Mouse (Mus musculus) lung, postnatal 25 days (tissue): ENCODE data around the gene Aurka.

Source experiments
- DNase-seq: peaks from one replicate; pipeline ENCODE4 v3.0.0; 2022; ENCODE audit warnings: low spot score

Aurka gene

GRCm38 (mm10) chr2:172381341-172381740 lies 11.0 kb upstream of the Aurka start:
- no peak for DNase-seq

GRCm38 (mm10) chr2:172380513-172380912 lies 10.2 kb upstream of the Aurka start:
- DNase-seq: no peak

DNA sequence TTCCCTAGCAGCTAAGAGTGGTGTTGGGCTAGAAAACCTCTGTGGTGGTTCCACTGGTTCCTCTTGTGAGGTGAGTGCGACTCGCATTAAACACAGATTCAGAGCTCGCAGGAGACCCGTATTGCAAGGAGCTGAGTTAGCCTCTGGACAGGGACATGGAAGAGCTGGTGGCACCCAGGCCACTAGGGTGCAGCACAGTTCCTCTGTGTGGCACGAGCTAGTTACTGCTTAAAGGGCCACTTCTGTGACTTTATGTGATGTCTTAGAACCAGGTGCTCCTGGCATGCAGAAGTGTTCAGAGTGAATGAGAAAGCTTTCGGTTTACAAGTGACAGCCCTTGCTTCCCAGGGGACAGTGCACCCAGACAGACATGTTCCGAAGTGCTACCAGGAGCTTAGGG lies 8.0 kb upstream of the Aurka start:
- DNase-seq: peak; percentile 52

DNA sequence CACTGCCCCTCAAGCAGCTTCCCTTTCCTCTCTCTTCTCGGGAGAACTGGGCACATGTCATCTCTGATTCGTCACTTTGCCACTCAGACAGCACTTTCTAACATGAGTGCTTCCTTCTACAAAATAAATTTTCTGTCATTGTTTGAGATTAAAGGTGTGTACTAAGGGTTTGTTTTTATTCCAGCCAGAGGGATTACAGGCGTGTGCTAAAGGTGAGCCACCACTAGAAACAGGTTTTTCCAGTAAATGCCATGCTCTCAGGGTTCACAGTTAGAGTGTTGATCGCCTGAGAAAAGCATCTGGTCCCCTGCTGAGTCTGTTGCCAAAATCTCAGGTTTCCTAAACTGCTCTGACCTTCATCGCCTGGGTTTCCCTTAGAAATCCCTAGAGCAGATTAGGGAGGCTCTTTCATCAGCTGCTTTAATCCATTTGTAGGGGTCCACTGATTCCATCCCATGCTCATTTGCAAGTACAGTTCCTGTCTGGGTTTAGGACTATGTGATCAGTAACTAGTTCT lies 6.7 kb upstream of the Aurka start:
- peak; percentile 32 for DNase-seq

DNA sequence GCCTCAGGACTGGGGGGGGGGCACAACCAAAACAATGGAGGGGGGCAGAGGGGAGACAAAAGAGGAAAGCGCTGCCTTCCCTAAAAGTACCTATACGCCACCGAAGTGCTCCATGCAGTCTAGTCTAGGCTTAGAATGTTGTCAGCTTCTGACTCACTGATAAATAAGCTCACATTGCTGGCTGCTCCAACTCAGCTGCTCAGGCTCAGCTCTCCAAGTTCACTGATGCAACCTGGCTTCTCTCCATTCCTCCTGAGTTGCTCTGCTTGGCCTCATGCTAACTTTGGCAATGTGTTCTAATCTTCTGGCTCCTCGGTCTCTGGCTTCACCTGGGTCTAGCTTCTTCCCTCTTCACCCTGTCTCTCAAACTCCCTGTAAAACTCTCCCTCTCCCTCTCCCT lies 6.2 kb upstream of the Aurka start:
- DNase-seq: no peak

GRCm38 (mm10) chr2:172371258-172371657 lies 923 bp upstream of the Aurka start:
- no peak for DNase-seq

DNA sequence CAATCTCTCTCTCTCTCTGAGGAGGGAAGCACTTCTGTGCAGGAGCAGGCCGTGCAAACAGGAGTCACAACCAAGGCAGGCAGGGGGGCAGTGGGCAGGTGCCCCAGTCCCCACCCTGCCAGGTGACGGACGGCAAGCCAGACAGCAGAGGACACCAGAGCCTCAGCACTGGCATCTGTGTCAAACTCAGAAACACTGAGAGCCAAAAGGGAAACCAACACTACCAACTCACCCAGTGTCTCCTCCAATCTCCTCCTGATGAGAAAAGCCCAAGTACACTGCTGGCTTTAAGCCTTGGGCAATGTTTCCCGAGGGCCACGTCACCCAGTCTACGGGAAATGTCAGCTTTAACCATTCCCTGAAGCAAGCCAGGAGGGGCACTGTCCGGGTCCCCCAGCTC lies 7.2 kb downstream of the Aurka start:
- DNase-seq: no peak

- DNase-seq: no peak
Measured at GRCm38 (mm10) chr2:172355833-172356232, 14.5 kb downstream of the Aurka start.

GRCm38 (mm10) chr2:172354761-172355160 lies 15.6 kb downstream of the Aurka start:
- no peak for DNase-seq

GRCm38 (mm10) chr2:172353218-172353617 lies 17.1 kb downstream of the Aurka start:
- no peak for DNase-seq

DNA sequence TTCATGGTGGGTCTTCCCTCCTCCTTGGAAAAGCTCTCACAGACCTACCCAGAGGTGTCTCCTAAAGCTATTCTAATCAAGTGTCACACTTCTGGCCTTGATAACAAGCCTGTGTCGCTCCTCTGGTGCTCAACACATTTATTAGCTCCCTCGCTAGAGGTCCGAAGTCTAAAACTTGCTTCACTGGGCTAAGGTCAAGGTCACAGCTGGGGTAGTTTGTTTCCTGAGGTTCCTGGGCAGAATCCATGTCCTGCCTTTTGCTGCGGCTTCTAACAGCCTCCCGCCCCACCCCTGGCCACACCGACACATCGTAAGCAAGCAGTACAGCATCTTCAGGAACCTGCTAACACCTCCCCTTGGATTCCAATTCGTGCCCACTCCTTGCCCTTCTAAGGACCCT lies 19.6 kb downstream of the Aurka start:
- DNase-seq: no peak

DNA sequence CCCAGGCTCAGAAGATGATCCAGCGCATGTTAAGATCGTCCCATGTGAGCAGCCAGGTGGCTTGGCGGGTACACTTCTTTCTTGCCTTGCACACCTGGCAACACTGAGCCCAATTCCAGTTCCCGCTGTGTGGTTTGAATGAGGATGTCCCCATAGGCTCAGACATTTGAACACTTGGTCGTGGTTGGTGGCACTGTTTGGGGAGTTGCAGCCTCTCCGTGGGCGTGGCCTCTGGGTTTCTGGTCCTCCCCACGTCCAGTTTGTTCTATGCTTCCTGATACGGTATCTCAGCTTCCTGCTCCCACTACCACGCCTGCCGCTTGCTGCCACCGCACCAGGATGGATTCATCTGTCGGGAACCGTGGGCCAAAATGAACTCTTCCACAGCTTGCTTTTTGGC lies 20.6 kb downstream of the Aurka start:
- DNase-seq: no peak

GRCm38 (mm10) chr2:172348297-172348950 lies 21.9 kb downstream of the Aurka start:
- DNase-seq: peak; percentile 72

GRCm38 (mm10) chr2:172346933-172347611 lies 23.3 kb downstream of the Aurka start:
- DNase-seq: no peak

DNA sequence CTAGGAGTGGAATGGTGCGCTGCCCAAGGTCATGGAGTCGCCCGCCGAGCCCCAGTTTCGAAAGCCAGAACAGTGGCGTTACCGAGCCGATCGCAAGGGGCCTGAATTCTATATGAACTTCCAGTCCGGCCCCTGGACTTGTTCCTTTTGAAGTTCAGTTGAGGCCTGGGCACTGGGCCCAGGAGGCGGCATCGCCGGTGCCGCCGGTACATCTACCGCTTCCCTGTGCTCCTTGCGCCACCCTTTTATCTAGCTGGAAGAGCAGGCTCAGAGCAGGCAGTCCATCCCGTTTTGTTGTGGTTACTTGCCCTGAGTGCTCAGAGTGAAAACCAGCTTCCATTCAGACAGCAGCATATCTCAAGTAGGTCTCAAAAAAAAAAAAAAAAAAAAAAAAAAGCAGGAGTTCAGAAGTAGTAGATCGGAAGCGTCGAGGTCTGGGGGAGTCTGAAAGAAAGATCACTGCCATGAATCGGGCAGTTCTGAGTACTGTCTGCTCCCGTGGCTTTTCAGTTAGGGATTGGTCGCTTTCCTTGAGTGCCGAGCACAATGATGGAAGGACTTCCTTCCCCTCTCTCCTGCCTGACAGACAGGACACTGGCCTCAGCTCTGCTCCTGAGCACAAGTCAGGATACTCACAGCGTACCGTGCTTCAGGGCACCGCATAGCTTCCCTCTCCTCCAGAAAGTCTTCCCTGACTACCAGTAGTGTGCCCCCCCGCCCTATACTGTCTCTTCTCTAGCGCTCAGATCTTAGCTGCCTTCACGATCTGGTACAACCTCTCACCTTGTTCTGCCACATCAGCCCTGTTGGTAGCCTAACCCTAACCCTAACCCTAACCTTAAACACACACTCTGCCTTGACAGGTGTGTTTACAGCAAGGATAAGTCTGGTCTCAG lies 24.1 kb downstream of the Aurka start:
- peak; percentile 35 for DNase-seq

DNA sequence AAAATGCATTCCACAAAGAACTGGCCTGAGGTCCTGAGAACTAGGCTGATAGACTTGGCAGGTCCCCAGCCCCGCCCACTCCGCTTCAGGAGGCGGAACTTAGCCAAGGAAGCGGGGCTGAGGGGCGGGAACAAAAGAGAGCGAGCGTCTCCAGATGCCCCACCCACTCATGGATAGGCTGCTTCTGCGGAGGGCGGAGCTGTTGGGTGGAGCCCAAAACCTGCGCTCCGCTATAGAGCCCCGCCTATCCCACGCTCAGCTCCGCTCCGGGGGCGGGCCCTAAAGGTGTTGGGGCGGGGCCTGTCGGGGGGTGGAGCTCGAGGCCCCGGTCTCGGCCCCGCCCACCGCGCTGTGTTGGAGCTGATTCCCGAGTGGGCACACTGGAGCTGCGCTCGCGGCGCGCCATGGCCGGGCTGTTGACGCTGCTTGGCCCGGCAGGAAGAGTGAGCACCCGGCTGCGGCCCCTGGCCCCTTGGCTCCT lies 25.0 kb downstream of the Aurka start, which contains the start of gene Fam210b:
Fam210b (plus strand) TSS at position 308 of the 481 bp plus-strand sequence.
- DNase-seq: peak; percentile 98

GRCm38 (mm10) chr2:172344669-172345068 lies 25.7 kb downstream of the Aurka start:
- DNase-seq: no peak

DNA sequence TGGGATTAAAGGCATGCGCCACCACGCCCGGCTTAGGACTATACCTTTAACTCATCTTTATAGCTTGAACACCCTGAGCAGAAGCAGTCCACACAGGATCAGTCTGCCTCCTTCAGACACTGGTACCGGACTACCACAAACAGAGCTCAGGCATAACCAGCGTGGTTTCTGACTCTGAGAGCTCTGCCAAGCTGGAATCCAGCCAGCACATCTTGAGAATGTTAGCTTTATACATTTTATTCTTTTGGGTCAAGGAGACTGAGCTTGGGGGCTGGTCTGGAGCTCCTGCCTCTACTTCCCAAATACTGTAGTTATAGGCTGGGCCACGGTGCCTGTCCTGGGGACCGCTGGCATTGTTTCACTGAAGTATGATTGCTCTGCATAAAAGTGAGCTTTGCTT lies 26.6 kb downstream of the Aurka start:
- no peak for DNase-seq

GRCm38 (mm10) chr2:172341606-172342005 lies 28.7 kb downstream of the Aurka start:
- DNase-seq: no peak

- DNase-seq: no peak
Measured at GRCm38 (mm10) chr2:172340936-172341335, 29.4 kb downstream of the Aurka start.

DNA sequence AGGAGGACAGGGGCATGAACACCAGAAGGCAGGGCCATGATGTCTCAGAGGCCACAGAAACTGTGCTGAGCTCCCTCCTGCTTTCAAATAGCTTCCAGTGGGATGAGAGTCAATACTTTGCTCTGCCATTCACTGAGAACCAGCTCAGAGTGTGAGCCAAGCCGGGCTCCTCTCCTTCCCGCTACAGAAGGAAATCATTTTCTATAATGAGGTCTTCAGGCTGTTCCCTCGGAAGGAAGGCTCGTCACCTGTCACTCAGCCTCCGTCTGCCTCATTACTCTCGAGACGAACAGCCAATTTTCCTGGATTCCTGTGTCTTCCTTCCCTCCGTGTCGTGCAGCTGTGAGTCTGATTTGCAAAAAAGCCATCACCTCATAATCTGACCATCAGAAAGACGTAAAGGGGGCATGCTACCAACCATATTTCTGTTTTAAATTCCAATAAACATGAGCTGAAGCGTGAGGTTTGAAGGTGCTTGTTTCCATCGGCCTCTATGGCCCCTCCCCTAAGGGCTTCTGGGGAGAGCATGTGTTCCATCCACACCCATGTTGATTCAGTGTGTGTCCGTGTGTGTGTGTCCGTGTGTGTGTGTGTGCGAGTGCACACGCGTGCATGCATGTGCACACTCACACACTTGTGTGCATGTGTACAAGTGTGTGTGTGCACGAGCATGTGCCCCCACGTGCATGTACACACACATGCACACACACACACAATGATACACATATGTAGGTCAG lies 32.0 kb downstream of the Aurka start:
- DNase-seq: no peak

GRCm38 (mm10) chr2:172329179-172329578 lies 41.2 kb downstream of the Aurka start:
- no peak for DNase-seq
